Mouse (Mus musculus) bone marrow, adult 2 months (tissue): ENCODE results near the gene Pdgfra.

ENCODE experiments used
- CTCF ChIP-seq: fragments of 200-500 bp; IDR thresholded peaks from 2 replicates; pipeline ENCODE4 v1.5.1; 2011; ENCODE audit warnings: low read length, control low read depth; ENCODE audit not compliant: control insufficient read depth, insufficient read depth
- POLR2A ChIP-seq: fragments of 200-500 bp; IDR thresholded peaks from 2 replicates; pipeline ENCODE4 v1.6.1; 2011; ENCODE audit warnings: low read depth, mild to moderate bottlenecking, control low read depth, low read length, borderline replicate concordance; ENCODE audit not compliant: control insufficient read depth

DNA sequence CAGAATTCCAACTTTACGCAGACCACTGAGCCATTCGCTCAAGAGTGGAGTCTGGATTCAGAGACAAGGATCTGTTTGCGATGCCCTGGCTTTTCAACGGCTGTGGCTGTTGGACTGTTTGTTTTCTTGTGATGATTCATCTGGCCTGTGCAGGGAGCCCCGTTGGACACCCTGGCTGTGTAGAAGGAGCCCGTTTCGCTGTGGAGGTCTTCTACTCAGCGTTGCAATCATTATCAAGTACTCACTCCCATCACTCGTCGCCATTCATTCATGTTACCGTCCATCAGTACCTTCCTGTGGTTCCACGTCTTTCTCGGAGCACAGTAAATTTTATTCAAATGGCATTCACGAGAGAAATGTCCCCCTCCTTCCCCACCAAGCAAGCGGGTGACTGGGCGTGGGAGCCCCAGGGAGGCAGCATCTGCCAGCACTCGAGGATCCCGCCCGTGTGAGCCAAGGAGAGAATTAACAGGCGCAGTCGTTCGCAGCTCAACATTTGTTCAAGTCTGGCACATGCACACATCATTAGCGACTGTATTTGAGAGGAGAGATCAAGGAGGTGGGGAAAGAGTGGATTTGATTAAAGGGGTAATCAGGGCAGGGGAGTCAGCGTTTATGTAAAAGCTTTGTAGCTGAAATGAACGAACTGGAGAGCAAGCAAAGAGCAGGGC lies 95.1 kb downstream of the Pdgfra start:
- TF ChIP-seq CTCF, result no peak
- TF ChIP-seq POLR2A, result no peak
